Mouse (Mus musculus) embryo, embryonic 10 days (tissue): Measurements from ENCODE around the gene Ppp2r1b.

Source experiments
- DNase-seq: peaks from one replicate; pipeline ENCODE4 v3.0.0-alpha.2; 2015; ENCODE audit warnings: low spot score

The Ppp2r1b gene

GRCm38 (mm10) chr9:50868182-50868581, 23.1 kb downstream of the Ppp2r1b start:
- no peak for DNase-seq

- DNase-seq = no peak
Measured at GRCm38 (mm10) chr9:50873210-50873609, 28.1 kb downstream of the Ppp2r1b start.

DNA sequence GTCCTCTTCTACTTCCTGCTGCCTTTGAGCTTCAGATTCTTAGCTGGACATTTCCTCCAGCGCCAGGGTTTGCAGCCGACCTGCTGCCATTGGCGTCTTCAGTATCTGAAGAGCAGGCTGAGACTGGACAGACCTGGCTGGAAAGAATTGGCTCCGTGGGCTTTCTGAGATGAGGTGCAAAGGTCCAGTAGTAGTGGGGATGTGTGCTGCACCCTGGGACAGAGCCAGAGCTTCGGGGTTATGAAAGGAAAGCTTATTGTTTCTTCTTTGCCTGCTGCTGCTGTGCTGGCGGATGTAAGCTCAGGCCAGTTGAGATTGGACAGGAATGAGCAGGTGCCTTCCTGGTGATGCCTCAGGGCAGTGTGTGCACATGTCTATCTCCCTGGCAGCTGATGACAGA, 28.9 kb downstream of the Ppp2r1b start:
- DNase-seq = no peak

DNA sequence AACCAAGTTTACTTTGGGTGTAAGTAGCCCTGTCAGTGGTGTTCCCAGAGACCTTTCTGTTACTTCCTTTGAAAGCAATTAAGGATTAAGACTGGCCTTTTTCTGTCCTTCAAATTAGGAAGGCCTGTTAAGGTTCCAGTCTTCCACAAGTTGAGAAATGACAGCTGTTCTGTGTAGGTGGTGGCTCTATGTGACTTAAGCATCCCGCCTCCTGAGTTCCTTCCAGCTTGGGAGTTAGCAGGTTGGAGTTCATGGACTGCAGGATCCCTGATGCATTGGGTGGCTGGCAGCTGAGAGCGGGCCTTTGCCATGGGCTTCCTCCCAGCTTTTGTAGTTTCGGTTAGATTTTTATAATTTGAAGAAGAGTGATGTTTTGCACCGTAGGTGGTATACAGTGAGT, 30.4 kb downstream of the Ppp2r1b start:
- DNase-seq = no peak

DNA sequence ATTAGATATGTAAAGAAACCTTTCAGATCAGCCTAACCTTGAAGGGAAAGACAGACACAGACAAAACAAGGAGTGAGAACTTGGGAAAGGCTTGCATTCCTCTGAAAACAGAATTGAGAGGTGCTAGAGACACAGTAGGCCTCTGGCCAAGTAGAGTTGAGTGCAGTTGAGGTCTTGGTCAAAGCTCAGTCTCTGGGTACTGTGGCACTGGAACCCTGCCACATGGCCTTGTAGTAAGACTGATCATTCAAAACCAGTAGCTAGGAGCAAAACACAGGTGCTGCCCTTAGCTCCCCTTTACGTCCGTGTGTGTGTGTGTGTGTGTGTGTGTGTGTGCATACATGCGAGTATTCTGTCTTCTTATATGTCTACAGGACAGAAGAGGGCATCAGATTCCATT, 31.2 kb downstream of the Ppp2r1b start:
- no peak for DNase-seq

- no peak for DNase-seq
Measured at GRCm38 (mm10) chr9:50877431-50877830, 32.3 kb downstream of the Ppp2r1b start.

GRCm38 (mm10) chr9:50882183-50882582, 37.1 kb downstream of the Ppp2r1b start:
- no peak for DNase-seq

- DNase-seq = no peak
Measured at GRCm38 (mm10) chr9:50884093-50884492, 39.0 kb downstream of the Ppp2r1b start.

GRCm38 (mm10) chr9:50884741-50885599, 39.9 kb downstream of the Ppp2r1b start:
- DNase-seq = no peak

DNA sequence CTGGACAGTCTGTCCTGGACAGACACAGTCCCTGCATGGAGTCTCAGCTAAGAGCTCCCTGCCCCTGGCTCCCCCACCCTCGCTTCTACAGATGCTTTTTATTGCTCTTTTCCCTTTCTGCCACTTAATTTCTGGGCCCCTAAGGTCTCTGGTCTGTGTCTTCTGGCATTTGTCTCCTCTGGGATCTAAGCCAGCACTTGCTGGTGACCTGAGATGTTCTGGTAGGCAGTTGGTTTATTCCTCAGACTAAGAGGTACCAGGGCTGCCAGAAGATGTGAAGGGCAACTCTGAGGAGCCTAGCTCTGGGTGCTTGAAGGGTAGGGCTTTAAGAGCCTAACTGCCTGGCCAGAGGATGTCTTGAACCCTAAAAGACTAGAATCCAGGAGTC, 40.5 kb downstream of the Ppp2r1b start:
- DNase-seq = no peak

DNA sequence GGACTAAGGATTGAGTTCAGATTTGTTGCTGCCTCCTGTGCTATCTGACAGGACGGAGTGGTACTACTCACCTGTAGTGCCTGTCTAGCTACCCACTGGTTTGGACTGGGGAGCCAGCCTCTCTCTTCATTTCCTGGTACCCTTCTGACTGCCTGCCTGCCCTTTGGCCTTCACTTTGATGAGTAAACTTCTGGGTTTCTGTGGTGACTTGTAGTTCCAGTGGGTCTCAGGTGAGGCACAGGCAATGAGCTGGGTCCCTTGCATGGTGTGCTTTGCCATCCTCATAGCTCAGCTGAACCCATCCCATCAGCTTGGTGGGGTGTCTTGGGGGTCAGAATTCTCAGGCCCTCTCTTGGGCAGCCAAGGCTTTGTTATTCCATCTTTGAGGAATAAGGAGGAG, 41.8 kb downstream of the Ppp2r1b start:
- no peak for DNase-seq

DNA sequence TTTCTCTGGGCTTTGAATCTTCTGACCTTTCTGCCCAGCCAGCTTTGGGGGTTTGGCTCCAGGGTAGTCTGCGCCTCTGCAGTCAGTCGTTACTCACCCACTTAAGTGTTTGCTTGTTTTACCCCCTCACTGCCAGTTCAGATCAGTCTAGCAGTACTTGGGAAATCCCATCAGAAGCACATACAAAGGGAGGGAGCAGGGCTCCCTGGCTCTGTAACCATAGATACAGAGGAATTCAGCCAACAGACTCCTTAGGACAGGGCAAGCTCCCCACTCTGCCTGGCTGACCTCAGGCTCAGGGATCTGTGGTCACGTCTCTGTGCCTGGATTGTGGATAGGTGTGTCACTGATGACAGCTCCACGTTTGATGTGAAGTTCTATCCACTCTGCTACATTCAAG, 42.2 kb downstream of the Ppp2r1b start:
- peak; percentile 21 for DNase-seq

DNA sequence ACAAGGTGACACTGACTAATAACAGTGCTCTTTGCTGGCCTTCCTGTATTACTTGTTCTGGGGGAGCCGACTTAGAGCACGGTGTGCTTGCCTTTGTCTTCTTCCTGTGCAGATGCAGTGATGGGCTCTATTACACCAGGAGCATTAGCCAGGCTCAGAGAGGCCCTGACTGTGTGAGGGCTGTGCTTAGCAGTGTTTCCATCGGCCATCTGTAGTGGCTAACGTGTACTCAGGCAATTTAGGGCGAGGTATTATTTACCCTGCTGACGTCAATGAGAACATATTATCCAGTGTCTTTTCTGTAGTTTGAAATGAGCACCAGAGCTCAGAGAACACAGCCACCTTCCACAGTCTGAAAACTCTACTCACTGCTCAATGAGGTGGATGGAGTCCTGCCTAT, 44.1 kb downstream of the Ppp2r1b start:
- no peak for DNase-seq

DNA sequence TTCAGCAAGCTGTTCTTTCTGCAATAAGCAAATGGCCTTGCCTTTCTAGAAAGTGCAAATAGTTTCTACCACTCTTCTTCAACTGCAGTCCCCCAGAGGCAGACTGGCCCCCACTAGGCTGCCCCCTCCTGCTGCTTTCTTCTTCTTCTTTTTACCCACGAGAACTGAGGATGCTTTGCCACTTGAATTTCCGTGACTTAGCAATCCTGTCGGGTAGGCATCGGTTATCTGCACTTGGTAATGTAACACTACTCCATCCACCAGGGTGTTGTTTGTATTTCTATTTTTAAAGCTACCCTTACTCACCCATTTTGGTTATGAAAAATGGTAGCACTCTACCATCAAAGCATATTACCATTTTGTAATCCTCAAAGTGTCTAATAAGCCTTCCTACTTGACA, 44.9 kb downstream of the Ppp2r1b start:
- no peak for DNase-seq

GRCm38 (mm10) chr9:50890494-50891090, 45.5 kb downstream of the Ppp2r1b start:
- no peak for DNase-seq

GRCm38 (mm10) chr9:50893665-50894064, 48.6 kb downstream of the Ppp2r1b start:
- no peak for DNase-seq

GRCm38 (mm10) chr9:50900026-50900920, 55.2 kb downstream of the Ppp2r1b start:
- no peak for DNase-seq

DNA sequence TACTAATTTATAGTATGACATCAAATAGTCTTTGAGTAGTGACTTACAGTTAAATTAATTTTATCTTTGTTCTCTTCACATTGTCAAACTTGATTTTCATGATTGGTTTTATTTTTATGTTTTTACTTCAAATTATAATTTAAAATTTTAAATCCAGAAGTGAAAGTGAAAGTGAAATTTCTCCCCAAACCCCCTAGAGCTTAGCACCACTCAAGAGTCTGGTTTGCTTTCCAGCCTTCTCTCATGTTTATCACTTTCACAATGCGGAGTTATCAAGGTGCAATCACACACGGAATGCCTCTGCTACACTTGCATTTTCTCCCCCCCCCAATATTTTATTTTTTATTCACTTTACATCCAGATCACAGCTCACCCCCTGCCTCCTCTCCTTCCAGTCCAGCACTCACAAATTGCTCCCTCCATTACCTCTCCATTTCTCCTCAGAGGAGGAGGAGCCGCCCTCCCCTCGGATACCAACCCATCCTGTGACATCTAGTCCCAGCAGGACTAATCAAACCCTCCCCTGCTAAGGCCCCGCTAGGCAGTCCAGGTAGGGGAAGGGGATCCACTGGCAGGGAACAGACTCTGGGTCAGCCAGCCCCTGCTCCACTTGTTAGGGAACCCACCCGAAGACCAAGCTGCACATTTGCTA, 59.2 kb downstream of the Ppp2r1b start:
- DNase-seq = no peak

- no peak for DNase-seq
Measured at GRCm38 (mm10) chr9:50905321-50905720, 60.2 kb downstream of the Ppp2r1b start.

DNA sequence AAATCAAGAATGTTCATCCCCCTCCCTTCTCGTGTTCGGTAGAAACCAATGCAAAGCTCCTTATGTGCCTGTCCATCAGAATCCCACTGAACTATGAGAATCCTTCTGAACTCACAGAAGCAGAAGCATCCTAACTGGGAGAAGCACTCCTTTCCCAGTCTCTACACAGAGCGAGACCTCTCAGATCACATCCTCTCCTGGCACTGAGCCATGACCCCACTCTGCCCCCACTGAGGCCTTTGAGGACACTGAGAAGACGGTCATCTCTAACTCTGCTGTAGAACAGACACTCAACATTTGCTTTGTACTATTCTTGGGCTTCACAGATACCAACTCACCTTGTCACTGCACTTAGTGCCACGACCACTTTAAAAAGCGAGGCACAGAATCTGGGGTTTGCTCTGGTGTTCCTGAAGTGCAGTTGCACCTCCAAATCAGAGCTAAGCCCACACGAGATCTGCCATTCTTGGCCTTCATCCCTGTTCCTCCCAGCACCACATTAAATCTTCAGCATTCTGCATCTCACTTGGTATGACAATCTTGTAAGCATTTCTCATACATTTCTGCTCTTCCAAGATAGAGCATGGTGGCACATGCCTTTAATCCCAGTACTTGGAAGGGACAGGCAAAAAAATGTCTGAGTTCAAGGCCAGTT, 66.9 kb downstream of the Ppp2r1b start:
- no peak for DNase-seq

- DNase-seq = no peak
Measured at GRCm38 (mm10) chr9:50918131-50918530, 73.0 kb downstream of the Ppp2r1b start.

GRCm38 (mm10) chr9:50919554-50919953, 74.5 kb downstream of the Ppp2r1b start:
- no peak for DNase-seq
